Mouse (Mus musculus): ENCODE measurements around the gene Prss41. TPM values are rescaled to one million over a fixed set of nuclear protein-coding genes. Genes with fewer than 3 reads are reported as not detected.

Gene Prss41
- polyA plus RNA-seq, 1 experiment, result 0.78 TPM

DNA sequence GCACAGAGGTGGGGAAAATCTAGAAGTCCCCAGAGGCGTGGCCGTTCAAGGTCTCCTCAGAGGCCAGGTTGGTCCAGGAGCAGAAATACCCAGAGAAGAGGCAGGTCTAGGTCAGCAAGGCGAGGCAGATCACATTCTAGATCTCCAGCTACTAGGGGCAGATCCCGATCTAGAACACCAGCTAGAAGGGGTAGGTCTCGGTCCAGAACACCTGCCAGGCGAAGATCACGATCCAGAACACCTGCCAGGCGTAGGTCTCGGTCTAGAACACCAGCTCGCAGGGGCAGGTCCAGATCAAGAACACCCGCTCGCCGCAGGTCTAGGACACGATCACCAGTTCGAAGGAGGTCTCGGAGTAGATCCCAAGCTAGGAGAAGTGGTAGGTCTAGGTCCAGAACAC, 28.3 kb downstream of the Prss41 start:
- 99% methylated on average over 16 of the region's 16 CpGs for WGBS
- DNase-seq, result no peak

DNA sequence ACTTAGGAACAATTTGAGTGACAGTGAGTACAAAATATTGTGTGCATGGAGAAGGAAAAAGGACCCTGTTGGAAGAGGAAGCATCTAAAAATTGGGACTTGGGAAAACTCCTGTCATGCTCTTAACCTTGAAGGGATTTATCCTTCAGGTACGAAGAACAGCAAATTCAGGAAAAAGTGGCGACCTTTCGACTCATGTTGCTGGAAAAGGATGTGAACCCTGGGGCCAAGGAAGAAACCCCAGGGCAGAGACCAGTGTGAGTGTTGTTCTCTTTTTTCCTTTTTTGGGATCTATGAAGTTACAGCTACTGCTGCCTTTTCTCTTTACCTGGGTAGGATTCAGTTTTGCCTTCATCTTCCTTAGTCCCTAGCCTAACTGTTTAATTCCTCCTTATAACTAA, 36.1 kb downstream of the Prss41 start:
- whole genome bisulfite sequencing, result 80% methylated on average over 3 of the region's 3 CpGs
- Histone ChIP-seq H3K4me1 (ENCODE audit: control insufficient read depth, insufficient read depth, low read length) (peaks cover 14% of the 10 kb centered on the region), H3K4me3 (replicated peaks; ENCODE audit: extremely low read depth, low read depth, low read length) (no peak overlapping the region)
- TF ChIP-seq POLR2A (IDR thresholded peaks at IDR 0.05; ENCODE audit: borderline replicate concordance, extremely low read depth, low read depth, low read length) (no peak), CTCF (IDR thresholded peaks at IDR 0.05; ENCODE audit: insufficient read depth, low read length) (no peak)
- DNase-seq, result no peak

More for the DNA sequence above, 28.3 kb downstream of the Prss41 start:
- no peaks in the 10 kb centered on the region for H3K4me1 ChIP-seq (ENCODE audit: control insufficient read depth, insufficient read depth, low read length)
- TF ChIP-seq POLR2A (IDR thresholded peaks at IDR 0.05; ENCODE audit: borderline replicate concordance, extremely low read depth, low read depth, low read length), result no peak
- no peak for TF ChIP-seq CTCF (IDR thresholded peaks at IDR 0.05; ENCODE audit: insufficient read depth, low read length)
- no peak overlapping the region for H3K4me3 ChIP-seq (replicated peaks; ENCODE audit: extremely low read depth, low read depth, low read length)

DNA sequence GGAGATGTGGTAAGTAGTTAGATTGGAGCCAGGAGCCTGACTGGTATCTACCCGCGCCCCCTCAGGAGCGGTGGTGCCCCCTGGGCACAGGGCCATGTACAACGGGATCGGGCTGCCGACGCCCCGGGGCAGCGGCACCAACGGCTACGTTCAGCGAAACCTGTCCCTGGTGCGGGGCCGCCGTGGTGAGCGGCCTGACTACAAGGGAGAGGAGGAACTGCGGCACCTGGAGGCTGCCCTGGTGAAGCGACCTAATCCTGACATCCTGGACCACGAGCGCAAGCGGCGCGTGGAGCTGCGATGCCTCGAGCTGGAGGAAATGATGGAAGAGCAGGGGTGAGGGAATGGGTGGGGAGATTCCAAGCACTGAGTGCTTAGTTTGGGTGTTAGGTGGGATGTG, 37.1 kb downstream of the Prss41 start:
- DNase-seq, result no peak

DNA sequence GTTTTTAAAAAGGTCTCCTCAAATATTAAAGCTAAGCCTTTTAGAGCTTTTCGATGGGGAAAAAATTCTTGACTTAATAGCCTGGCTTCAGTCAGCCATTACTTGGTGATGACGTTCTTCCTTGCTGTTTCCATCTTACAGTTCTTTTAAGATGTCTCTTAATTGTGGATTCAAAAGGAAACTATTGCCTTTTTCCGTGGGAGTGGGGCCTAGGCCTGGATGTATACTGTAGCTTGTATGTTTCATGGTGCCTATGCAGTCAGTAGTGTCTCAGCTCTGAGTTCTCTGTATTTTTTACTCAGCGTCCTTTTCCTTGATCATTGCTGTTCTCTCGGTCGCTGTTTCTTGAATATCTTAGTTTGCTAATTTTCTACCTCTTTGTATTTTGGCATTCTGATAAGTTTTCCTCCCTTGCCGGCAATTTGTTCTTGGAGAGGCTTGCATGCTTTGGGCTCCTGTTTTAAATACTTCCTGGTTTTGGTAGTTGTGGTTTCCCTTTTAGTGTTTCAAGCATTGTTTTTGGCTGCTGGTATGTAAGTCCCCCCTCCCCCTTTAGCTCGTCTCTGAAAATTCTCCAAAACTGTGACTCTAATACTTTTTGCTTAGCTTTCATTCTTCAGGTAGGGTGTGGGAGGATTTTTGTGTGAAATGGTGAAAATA, 39.4 kb downstream of the Prss41 start:
- Histone ChIP-seq H3K4me1 (ENCODE audit: control insufficient read depth, insufficient read depth, low read length) (peaks cover 16% of the 10 kb centered on the region), H3K4me3 (replicated peaks; ENCODE audit: extremely low read depth, low read depth, low read length) (peak overlapping the region; percentile 89)
- TF ChIP-seq CTCF (IDR thresholded peaks at IDR 0.05; ENCODE audit: insufficient read depth, low read length), result no peak
- no peak for TF ChIP-seq POLR2A (IDR thresholded peaks at IDR 0.05; ENCODE audit: borderline replicate concordance, extremely low read depth, low read depth, low read length)
- DNase-seq, result no peak
- under 1% methylated on average over 8 of the region's 8 CpGs for WGBS

More for the DNA sequence above, 37.1 kb downstream of the Prss41 start:
- Histone ChIP-seq H3K4me3 (replicated peaks; ENCODE audit: extremely low read depth, low read depth, low read length) (no peak overlapping the region), H3K4me1 (ENCODE audit: control insufficient read depth, insufficient read depth, low read length) (peaks cover 16% of the 10 kb centered on the region)
- 42% methylated on average over 25 of the region's 25 CpGs for WGBS
- no peak for TF ChIP-seq POLR2A (IDR thresholded peaks at IDR 0.05; ENCODE audit: borderline replicate concordance, extremely low read depth, low read depth, low read length)
- no peak for TF ChIP-seq CTCF (IDR thresholded peaks at IDR 0.05; ENCODE audit: insufficient read depth, low read length)

DNA sequence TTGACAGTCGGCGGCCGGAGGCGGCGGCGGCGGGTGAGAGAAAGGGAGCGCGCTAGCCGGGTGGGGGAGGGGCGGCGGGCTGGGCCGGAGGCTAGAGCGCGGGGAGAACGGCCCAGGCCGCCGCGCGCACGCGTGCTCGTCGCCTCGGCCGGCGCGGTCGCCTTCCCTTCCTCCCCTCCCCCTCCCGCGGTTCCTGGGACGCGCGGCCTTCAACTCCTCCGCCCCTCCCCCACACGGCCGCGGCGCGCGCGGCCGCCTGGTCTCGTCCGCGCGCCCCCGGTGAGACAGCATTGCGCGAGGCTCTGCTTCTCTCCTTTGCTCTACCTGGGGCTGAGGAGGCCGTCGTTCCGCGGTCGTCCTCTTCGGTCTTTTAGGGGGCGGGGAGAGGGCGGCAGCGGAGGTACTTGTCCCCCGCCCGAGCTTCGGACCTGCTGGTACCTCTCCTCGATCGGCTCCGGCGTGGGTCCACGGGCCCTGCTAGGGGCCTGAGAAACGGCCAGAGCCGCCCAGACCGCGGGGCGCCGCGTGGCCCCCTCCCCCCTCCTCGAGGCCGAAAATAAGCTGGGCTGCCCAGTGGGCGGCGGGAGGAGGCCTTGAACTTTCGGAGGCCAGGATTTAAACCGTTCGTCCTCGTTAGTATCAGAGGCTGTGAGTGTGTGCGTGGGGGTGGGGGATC, 40.5 kb downstream of the Prss41 start:
- peaks cover 16% of the 10 kb centered on the region for H3K4me1 ChIP-seq (ENCODE audit: control insufficient read depth, insufficient read depth, low read length)
- TF ChIP-seq POLR2A (IDR thresholded peaks at IDR 0.05; ENCODE audit: borderline replicate concordance, extremely low read depth, low read depth, low read length) (no peak), CTCF (IDR thresholded peaks at IDR 0.05; ENCODE audit: insufficient read depth, low read length) (no peak)
- WGBS, result under 1% methylated on average over 56 of the region's 83 CpGs
- DNase-seq, result no peak
- peak overlapping the region; percentile 89 for H3K4me3 ChIP-seq (replicated peaks; ENCODE audit: extremely low read depth, low read depth, low read length)

DNA sequence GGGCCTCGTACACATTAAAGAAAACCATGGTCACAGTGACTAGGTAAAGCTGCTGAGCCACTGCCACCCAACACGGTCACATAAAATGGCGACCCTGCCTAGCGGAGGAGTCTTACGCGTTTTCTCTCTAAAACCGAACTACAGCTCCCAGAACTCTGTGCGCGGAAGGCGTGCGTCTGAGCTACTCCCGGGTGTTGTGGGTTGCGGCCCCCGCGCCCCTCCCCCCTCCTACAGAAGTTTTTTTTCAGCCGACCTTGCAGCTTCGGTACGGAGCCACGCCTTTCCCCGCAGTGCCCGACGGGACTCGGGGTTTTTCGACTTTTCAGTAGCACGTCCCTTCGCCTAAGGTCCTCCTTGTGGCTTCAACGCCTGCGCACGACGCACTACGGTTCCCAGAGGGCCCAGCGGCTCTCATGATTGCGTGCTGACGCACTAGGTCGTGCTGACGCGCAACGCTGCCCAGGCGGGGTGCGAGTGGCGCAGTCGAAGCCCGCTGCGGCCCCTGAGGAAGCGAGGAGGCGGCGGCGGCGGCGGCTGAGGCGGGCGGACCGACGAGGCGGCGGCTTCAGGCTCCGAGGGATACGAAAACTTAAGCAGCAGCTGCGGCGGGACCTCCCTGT, 41.1 kb downstream of the Prss41 start:
- peak overlapping the region; percentile 89 for H3K4me3 ChIP-seq (replicated peaks; ENCODE audit: extremely low read depth, low read depth, low read length)
- DNase-seq, result peak; percentile 94
- WGBS, result 1% methylated on average over 60 of the region's 60 CpGs
- H3K4me1 ChIP-seq (ENCODE audit: control insufficient read depth, insufficient read depth, low read length), result peaks cover 16% of the 10 kb centered on the region
- TF ChIP-seq CTCF (IDR thresholded peaks at IDR 0.05; ENCODE audit: insufficient read depth, low read length) (no peak), POLR2A (IDR thresholded peaks at IDR 0.05; ENCODE audit: borderline replicate concordance, extremely low read depth, low read depth, low read length) (peak; percentile 96)

DNA sequence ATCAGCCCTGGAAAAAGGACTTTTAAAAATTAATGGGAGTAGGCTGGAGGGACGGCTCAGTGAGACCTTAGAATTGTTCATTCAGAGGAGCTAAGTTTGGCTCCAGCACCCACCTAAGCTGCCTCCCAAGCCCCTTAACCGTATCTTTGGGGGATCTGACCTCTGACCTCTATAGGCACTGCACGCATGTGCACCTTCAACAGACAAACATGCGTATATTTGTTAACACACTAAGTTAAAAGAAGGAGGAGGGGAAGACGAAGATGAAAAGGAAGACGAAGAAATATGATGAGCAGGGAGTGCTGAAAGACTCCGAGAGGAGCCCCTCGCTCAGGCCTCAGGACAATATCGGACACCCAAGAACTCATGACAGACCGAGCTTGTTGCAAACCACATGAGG, 42.3 kb downstream of the Prss41 start:
- no peak for DNase-seq
- H3K4me1 ChIP-seq (ENCODE audit: control insufficient read depth, insufficient read depth, low read length), result peaks cover 10% of the 10 kb centered on the region
- no peak for TF ChIP-seq CTCF (IDR thresholded peaks at IDR 0.05; ENCODE audit: insufficient read depth, low read length)
- TF ChIP-seq POLR2A (IDR thresholded peaks at IDR 0.05; ENCODE audit: borderline replicate concordance, extremely low read depth, low read depth, low read length), result no peak
- H3K4me3 ChIP-seq (replicated peaks; ENCODE audit: extremely low read depth, low read depth, low read length), result no peak overlapping the region
- WGBS, result 95% methylated on average over 10 of the region's 10 CpGs

DNA sequence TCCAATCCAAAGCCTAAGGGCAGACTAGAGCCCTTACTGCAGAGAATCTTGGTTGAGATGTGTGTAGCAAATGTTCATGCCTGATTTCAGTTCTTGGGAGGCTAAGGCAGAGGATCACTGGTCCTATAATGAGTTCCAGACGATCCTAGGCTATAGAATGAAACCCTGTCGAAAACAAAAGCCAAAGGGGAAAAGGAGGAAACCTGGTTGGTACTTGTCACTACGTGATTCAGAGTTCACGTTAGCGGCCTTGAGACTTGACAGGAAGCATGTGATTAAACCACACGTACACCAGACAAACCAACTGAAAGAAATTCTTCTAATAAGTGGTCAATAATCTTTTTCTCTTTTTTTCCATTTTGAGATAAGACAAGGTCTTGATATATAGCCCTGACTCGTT, 46.7 kb downstream of the Prss41 start:
- WGBS, result 60% methylated on average over 7 of the region's 7 CpGs
- Histone ChIP-seq H3K4me3 (replicated peaks; ENCODE audit: extremely low read depth, low read depth, low read length) (no peak overlapping the region), H3K4me1 (ENCODE audit: control insufficient read depth, insufficient read depth, low read length) (0 out of 2 replicates have a peak, but pooled peaks cover 2% of the 10 kb centered on the region)
- TF ChIP-seq POLR2A (IDR thresholded peaks at IDR 0.05; ENCODE audit: borderline replicate concordance, extremely low read depth, low read depth, low read length) (no peak), CTCF (IDR thresholded peaks at IDR 0.05; ENCODE audit: insufficient read depth, low read length) (no peak)
- DNase-seq, result no peak

DNA sequence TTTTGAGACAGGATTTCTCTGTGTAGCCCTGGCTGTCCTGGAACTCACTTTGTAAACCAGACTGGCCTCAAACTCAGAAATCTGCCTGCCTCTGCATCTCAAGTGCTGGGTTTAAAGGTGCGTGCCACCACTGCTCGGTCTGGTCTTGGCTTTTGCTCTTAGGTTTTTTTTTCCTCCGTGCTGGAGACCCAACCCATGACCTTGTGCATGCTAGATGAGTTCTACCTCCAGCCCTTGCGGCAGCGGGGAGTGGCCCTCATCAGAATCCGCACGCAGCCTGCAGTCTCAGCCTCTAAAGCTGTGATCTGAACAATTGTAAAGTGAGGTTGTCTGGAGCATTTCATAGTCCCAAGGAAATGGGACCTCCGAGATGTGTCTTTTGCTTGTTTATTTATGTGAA, 48.6 kb downstream of the Prss41 start:
- Histone ChIP-seq H3K4me1 (ENCODE audit: control insufficient read depth, insufficient read depth, low read length) (peaks cover 4% of the 10 kb centered on the region; the same call in 1 of the 2 replicates), H3K4me3 (replicated peaks; ENCODE audit: extremely low read depth, low read depth, low read length) (no peak overlapping the region)
- TF ChIP-seq POLR2A (IDR thresholded peaks at IDR 0.05; ENCODE audit: borderline replicate concordance, extremely low read depth, low read depth, low read length) (no peak), CTCF (IDR thresholded peaks at IDR 0.05; ENCODE audit: insufficient read depth, low read length) (no peak)
- no peak for DNase-seq
- WGBS, result 97% methylated on average over 8 of the region's 8 CpGs

DNA sequence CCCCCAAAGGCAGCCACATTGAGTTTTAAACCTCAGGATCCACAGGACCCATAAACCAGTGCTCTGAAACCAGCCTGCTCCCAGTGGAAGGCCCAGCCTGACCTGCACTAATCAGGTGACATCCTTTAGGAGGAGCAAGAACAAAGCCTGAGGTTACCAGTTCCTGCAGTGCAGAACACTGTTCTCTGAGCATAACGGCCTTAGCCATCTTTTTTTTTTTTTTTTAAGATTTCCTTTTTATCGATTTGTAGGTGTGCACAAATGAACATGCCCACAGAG, 53.0 kb downstream of the Prss41 start:
- no peak for TF ChIP-seq POLR2A (IDR thresholded peaks at IDR 0.05; ENCODE audit: borderline replicate concordance, extremely low read depth, low read depth, low read length)
- TF ChIP-seq CTCF (IDR thresholded peaks at IDR 0.05; ENCODE audit: insufficient read depth, low read length), result no peak
- Histone ChIP-seq H3K4me3 (replicated peaks; ENCODE audit: extremely low read depth, low read depth, low read length) (no peak overlapping the region), H3K4me1 (ENCODE audit: control insufficient read depth, insufficient read depth, low read length) (peaks cover 9% of the 10 kb centered on the region)
- no peak for DNase-seq
- WGBS, result 53% methylated on average over 2 of the region's 2 CpGs
